12 mouse cellular contexts compared by ENCODE assay signal in the genomic region with DNA sequence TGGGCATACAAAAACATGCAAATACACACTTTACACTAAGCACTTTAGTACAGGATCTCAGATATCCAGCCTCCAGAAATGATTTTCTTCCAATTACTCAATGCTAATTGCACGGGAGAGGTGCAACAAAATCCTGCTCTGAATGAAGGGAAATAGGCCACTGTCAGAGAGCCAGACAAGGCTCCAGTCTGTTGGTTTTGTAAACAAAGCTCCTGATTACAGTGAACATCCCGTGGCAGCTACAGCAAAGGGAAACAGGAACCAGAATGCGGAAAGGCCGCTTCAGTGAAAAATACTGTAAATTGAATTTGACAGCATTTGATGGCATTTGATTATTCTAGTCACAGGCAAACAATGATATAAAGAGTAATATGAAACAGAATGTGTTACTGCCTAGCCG.
DNase-seq lines count a peak whose midpoint lies in the region; ATAC-seq lines count a peak whose summit lies in the region.
"Had no signal": no experiment of that assay in that cellular context is flagged by ENCODE, and none has a peak within 500 bp of the region (broad histone marks: within the 10 kb centered on the region; RNA-seq: fewer than 3 reads in every experiment).

No protein-coding gene starts in this region.

- no peak overlapping the region for H3K27ac ChIP-seq in heart, embryonic 13.5 days (replicated peaks)
- no peak overlapping the region for H3K27ac ChIP-seq in embryonic facial prominence, embryonic 15.5 days (replicated peaks)

- no peak for DNase-seq in heart, adult 8-10 months (ENCODE audit: low spot score)
- DNase-seq in layer of hippocampus, postnatal 14 days (ENCODE audit: low spot score in 2 of 2) = peak; percentile 3 to 6
- no peak for DNase-seq in layer of hippocampus, adult 8-10 months (ENCODE audit: low spot score in 2 of 2)
- DNase-seq in retina, adult 2 months (ENCODE audit: low read depth, low spot score) = peak; percentile 11
- no peak for DNase-seq in right cerebral cortex, postnatal 25 days
- DNase-seq: adrenal gland, adult 8-10 months; cerebellum, adult 11 months; liver, postnatal 0 days; thymus, postnatal 14 days had no signal

- no peaks in the 10 kb centered on the region for H3K27me3 ChIP-seq in heart, embryonic 13.5 days (replicated peaks)
- no peaks in the 10 kb centered on the region for H3K27me3 ChIP-seq in embryonic facial prominence, embryonic 15.5 days

- WGBS in heart, embryonic 13.5 days = 44% methylated on average over 5 of the region's 5 CpGs
- 34% methylated on average over 5 of the region's 5 CpGs for WGBS in embryonic facial prominence, embryonic 15.5 days

- peak overlapping the region; percentile 54 for H3K4me2 ChIP-seq in heart, embryonic 13.5 days
- 0 out of 2 replicates have a peak overlapping the region, but pooled peaks have one; percentile 21 for H3K4me2 ChIP-seq in embryonic facial prominence, embryonic 15.5 days (replicated peaks)

- H3K9ac ChIP-seq in heart, embryonic 13.5 days = no peak overlapping the region
- no peak overlapping the region for H3K9ac ChIP-seq in embryonic facial prominence, embryonic 15.5 days
- H3K9ac ChIP-seq: liver, postnatal 0 days had no signal

- H3K4me1 ChIP-seq in heart, embryonic 13.5 days = peaks cover 12% of the 10 kb centered on the region
- H3K4me1 ChIP-seq in embryonic facial prominence, embryonic 15.5 days = 0 out of 2 replicates have a peak, but pooled peaks cover 5% of the 10 kb centered on the region

- H3K9me3 ChIP-seq in heart, embryonic 13.5 days = no peaks in the 10 kb centered on the region
- no peaks in the 10 kb centered on the region for H3K9me3 ChIP-seq in embryonic facial prominence, embryonic 15.5 days (replicated peaks)

- ATAC-seq in heart, embryonic 13.5 days (ENCODE audit: extremely low read depth, insufficient number of reproducible peaks, low FRiP score, low TSS enrichment) = no peak
- ATAC-seq in embryonic facial prominence, embryonic 15.5 days (ENCODE audit: insufficient number of reproducible peaks, low FRiP score, low TSS enrichment, low read depth) = no peak
- ATAC-seq in erythroid progenitor cell, adult 5-6 weeks (replicated peaks; ENCODE audit: low FRiP score, poor library complexity, severe bottlenecking) = no peak
- ATAC-seq: liver, postnatal 0 days had no signal

- peak overlapping the region; percentile 13 for H3K4me3 ChIP-seq in heart, embryonic 13.5 days
- no peak overlapping the region for H3K4me3 ChIP-seq in embryonic facial prominence, embryonic 15.5 days (replicated peaks)

- no peaks in the 10 kb centered on the region for H3K36me3 ChIP-seq in heart, embryonic 13.5 days
- no peaks in the 10 kb centered on the region for H3K36me3 ChIP-seq in embryonic facial prominence, embryonic 15.5 days

Comparison
In these comparisons a context has a peak if more than half of its experiments do, and no peak if none do; other contexts are left out.
1. DNase-seq: peak in layer of hippocampus, postnatal 14 days (2 of 2) and retina, adult 2 months (single experiment); none in heart, adult 8-10 months (single experiment), layer of hippocampus, adult 8-10 months (0 of 2) and right cerebral cortex, postnatal 25 days (single experiment).